Mouse (Mus musculus): Measurements from ENCODE around the gene Supv3l1. TPM values are rescaled to one million over a fixed set of nuclear protein-coding genes. Genes with fewer than 3 reads are reported as not detected.

The Supv3l1 gene
- total and polyA plus RNA-seq, 3 experiments = 51.8 to 72.0 TPM; not detected in 1

DNA sequence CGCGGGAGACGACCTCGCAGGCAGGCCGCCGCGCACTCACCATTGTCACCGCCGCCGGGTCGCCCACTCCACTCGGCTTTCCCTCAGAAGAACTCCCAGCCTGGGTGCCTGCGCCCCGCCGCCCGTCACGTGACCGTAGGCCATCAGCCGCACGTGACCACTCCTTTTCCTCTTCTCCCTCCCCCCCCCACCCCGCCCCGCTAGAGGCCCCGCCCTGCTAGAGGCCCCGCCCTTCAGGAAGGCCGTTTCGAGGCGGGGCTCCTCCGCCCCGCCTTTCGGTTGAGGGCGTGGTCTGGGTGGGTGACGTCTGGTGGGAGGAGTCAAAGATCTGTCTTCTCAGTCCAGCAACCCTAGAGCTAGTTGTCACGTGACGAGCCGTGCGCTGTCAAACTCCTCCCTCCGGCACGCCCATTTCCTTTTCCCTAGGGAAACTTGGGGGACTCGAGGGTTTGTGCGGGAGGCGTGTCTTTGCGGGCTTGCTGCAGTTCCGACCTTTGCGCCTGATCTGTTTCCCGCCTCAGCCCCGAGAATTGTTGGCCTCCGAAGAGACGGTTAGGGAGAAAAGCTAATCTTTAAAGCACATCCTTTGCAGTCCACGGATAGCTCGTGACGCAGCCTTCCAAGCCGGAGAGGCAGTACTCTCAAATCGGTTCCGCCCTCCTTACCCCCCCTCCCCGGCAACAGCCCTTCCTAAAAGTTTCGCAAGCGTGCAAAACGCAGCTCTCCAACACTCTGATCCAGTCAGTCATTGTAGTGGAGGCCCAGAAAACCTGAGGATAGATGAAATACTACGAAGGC, 37.3 kb upstream of the Supv3l1 start, which contains the start of gene Vps26a:
Vps26a (minus strand) TSS at position 188 of the 798 bp plus-strand sequence.
- peaks cover 41% of the 10 kb centered on the region for H3K79me2 ChIP-seq (ENCODE audit: control insufficient read depth, insufficient read depth, low read length, poor library complexity)
- H3K27me3 ChIP-seq (ENCODE audit: control insufficient read depth in 1 of 2, insufficient read depth in 2 of 2, low read length in 2 of 2) = no peaks in the 10 kb centered on the region
- H3K4me1 ChIP-seq (ENCODE audit: control insufficient read depth in 1 of 2, insufficient read depth in 2 of 2, low read length in 2 of 2) = peaks cover 3 to 13% of the 10 kb centered on the region in 2 experiments; a peak in 2 of 4 replicates
- peak; percentile 98 for DNase-seq (ENCODE audit: low read depth, low spot score)
- peak within 1 kb of the TSS; percentile 74 for H3K9ac ChIP-seq (ENCODE audit: control insufficient read depth, low read depth, low read length, poor library complexity, severe bottlenecking)
- TF ChIP-seq POLR2A (IDR thresholded peaks at IDR 0.05; ENCODE audit: control insufficient read depth in 1 of 2, insufficient read depth in 1 of 2, low read depth in 1 of 2, low read length in 2 of 2, poor library complexity in 1 of 2) (peak; percentile 55 to 57; a peak in 3 of 4 replicates), TBP (IDR thresholded peaks at IDR 0.05; ENCODE audit: low read depth, low read length) (0 out of 2 replicates have a peak, but pooled peaks have one; percentile 16), MYC (IDR thresholded peaks at IDR 0.05; ENCODE audit: low read depth, low read length) (no peak), EP300 (IDR thresholded peaks at IDR 0.05; ENCODE audit: low read depth in 1 of 2, low read length in 2 of 2) (peak in 1 of 2 experiments; percentile 61; a peak in 2 of 4 replicates), NELFE (IDR thresholded peaks at IDR 0.05; ENCODE audit: low read depth, low read length) (peak; percentile 58), NRF1 (IDR thresholded peaks at IDR 0.05; ENCODE audit: insufficient read depth, low read depth, low read length, poor library complexity, severe bottlenecking) (peak; percentile 10; the same call in 1 of the 2 replicates), E2F4 (IDR thresholded peaks at IDR 0.05; ENCODE audit: borderline replicate concordance, low read depth, low read length) (peak; percentile 42; the same call in 1 of the 2 replicates), POLR2AphosphoS2 (IDR thresholded peaks at IDR 0.05; ENCODE audit: low read length) (peak; percentile 18; the same call in 1 of the 2 replicates), USF2 (IDR thresholded peaks at IDR 0.05; ENCODE audit: borderline replicate concordance in 1 of 2, insufficient read depth in 1 of 2, low read depth in 1 of 2, low read length in 2 of 2) (peak; percentile 86 to 95), BHLHE40 (IDR thresholded peaks at IDR 0.05; ENCODE audit: borderline replicate concordance, low read depth, low read length) (peak; percentile 96), TAL1 (IDR thresholded peaks at IDR 0.05; ENCODE audit: low read length) (no peak), SMC3 (IDR thresholded peaks at IDR 0.05; ENCODE audit: low read depth, low read length) (no peak), ETS1 (IDR thresholded peaks at IDR 0.05; ENCODE audit: low read depth, low read length) (peak; percentile 37; the same call in 1 of the 2 replicates), HCFC1 (IDR thresholded peaks at IDR 0.05; ENCODE audit: low read depth, low read length) (0 out of 2 replicates have a peak, but pooled peaks have one; percentile 45), ELF1 (IDR thresholded peaks at IDR 0.05; ENCODE audit: low read depth, low read length) (peak; percentile 67; the same call in 1 of the 2 replicates), TCF12 (IDR thresholded peaks at IDR 0.05; ENCODE audit: low read depth, low read length) (peak; percentile 28; the same call in 1 of the 2 replicates), RAD21 (IDR thresholded peaks at IDR 0.05; ENCODE audit: low read depth, low read length) (no peak), USF1 (IDR thresholded peaks at IDR 0.05; ENCODE audit: low read depth, low read length) (peak; percentile 96), MXI1 (IDR thresholded peaks at IDR 0.05; ENCODE audit: low read depth, low read length) (peak; percentile 82), MAZ (IDR thresholded peaks at IDR 0.05; ENCODE audit: low read depth, low read length) (peak; percentile 72; the same call in 1 of the 2 replicates), MAX (IDR thresholded peaks at IDR 0.05; ENCODE audit: low read length) (peak; percentile 96), SIN3A (IDR thresholded peaks at IDR 0.05; ENCODE audit: low read length) (peak; percentile 73), POLR2AphosphoS5 (IDR thresholded peaks at IDR 0.05; ENCODE audit: borderline replicate concordance, low read depth, low read length) (no peak)
- H3K27ac ChIP-seq (ENCODE audit: control insufficient read depth, low read depth, low read length) = peak within 1 kb of the TSS; percentile 81
- peaks cover 0 to 24% of the 10 kb centered on the region in 2 experiments; a peak in 2 of 4 replicates for H3K36me3 ChIP-seq (ENCODE audit: control insufficient read depth in 1 of 2, insufficient read depth in 2 of 2, low read length in 2 of 2)
- peak within 1 kb of the TSS; percentile 94 to 95 for H3K4me3 ChIP-seq (ENCODE audit: control insufficient read depth in 1 of 2, insufficient read depth in 1 of 2, low read depth in 2 of 2, low read length in 2 of 2)
- no peaks in the 10 kb centered on the region for H3K9me3 ChIP-seq (replicated peaks; ENCODE audit: insufficient read depth, low read length)
